ENCODE assay signal across 19 mouse cellular contexts in the genomic region with DNA sequence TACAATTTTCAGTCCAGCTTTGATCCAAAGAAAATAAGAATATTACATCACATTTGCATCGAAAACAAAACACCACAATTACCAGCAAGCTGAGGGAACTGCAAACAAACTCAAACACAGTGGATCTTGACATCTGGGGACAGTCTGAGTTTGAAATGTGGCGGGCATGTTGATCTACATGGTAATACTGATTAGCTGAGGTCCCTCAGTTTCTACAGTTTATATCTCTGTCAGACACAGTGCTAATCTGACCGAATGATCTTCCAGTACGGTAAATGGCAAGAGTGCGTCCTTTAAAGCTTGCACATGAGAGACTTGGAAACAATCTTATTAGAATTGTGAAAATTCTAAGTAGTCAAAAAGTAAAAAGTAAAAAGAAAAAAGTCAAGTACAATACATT.
A peak's percentile ranks its signal among the peaks of the same experiment; 100 is the strongest.
DNase-seq lines count a peak whose midpoint lies in the region; ATAC-seq and TF ChIP-seq lines count a peak whose summit lies in the region.
"Had no signal": no experiment of that assay in that cellular context is flagged by ENCODE, and none has a peak within 500 bp of the region (broad histone marks: within the 10 kb centered on the region; RNA-seq: fewer than 3 reads in every experiment).

No protein-coding gene starts in this region.

- no peak overlapping the region for H3K9ac ChIP-seq in MEL (ENCODE audit: control insufficient read depth, low read depth, low read length, poor library complexity, severe bottlenecking)
- no peak overlapping the region for H3K9ac ChIP-seq in liver, embryonic 14.5 days (replicated peaks)
- H3K9ac ChIP-seq: embryonic facial prominence, embryonic 12.5 days; forebrain, embryonic 15.5 days; hindbrain, embryonic 13.5 days had no signal

- TF ChIP-seq POLR2A in MEL (IDR thresholded peaks at IDR 0.05; ENCODE audit: control insufficient read depth in 1 of 2, insufficient read depth in 1 of 2, low read depth in 1 of 2, low read length in 2 of 2, poor library complexity in 1 of 2), result no peak

- TF ChIP-seq CTCF in MEL (IDR thresholded peaks at IDR 0.05 in 2 of 3, conservative IDR thresholded peaks at IDR 0.05 in 1 of 3; ENCODE audit: control insufficient read depth in 1 of 3, insufficient read depth in 1 of 3, low read depth in 2 of 3, low read length in 3 of 3, poor library complexity in 1 of 3, severe bottlenecking in 1 of 3), result no peak; a peak in 1 of 6 replicates
- no peak for TF ChIP-seq CTCF in liver, embryonic 14.5 days (IDR thresholded peaks at IDR 0.05; ENCODE audit: low read depth)

- DNase-seq in MEL (ENCODE audit: low read depth, low spot score), result no peak
- peak; percentile 40 for DNase-seq in liver
- DNase-seq in liver, embryonic 14.5 days (ENCODE audit: low read depth in 3 of 3, low spot score in 3 of 3), result peak; percentile 47 to 58 (median 52)
- no peak for DNase-seq in thymus, postnatal 0 days (ENCODE audit: low spot score)
- no peak for DNase-seq in retina, embryonic 14.5 days (ENCODE audit: low spot score)
- no peak for DNase-seq in right cerebral cortex, postnatal 4 days
- DNase-seq: adrenal gland, adult 8-10 months; cerebellum, adult 11 months; cerebellum, adult 9-10 months; cerebellum, postnatal 25 days; gastrocnemius, postnatal 36 days; heart, adult 18-20 months; heart, postnatal 10 days had no signal

- TF ChIP-seq EP300 in MEL (IDR thresholded peaks at IDR 0.05; ENCODE audit: low read depth in 1 of 2, low read length in 2 of 2), result 0 out of 4 replicates have a peak, but pooled peaks of 1 of the 2 experiments have one; percentile 22
- TF ChIP-seq EP300 in liver, embryonic 14.5 days (IDR thresholded peaks at IDR 0.05; ENCODE audit: low read depth), result peak; percentile 78

- ATAC-seq in liver, embryonic 14.5 days (ENCODE audit: insufficient read depth), result peak; percentile 70
- ATAC-seq in megakaryocyte progenitor cell, adult 5-6 weeks (replicated peaks; ENCODE audit: poor library complexity), result peak; percentile 45
- ATAC-seq: forebrain, embryonic 15.5 days had no signal

- H3K27ac ChIP-seq in MEL (ENCODE audit: control insufficient read depth, low read depth, low read length), result no peak overlapping the region
- H3K27ac ChIP-seq in liver, embryonic 14.5 days, result peak overlapping the region; percentile 14
- H3K27ac ChIP-seq: embryonic facial prominence, embryonic 12.5 days; forebrain, embryonic 15.5 days; heart, embryonic 10.5 days; hindbrain, embryonic 13.5 days had no signal

- peak overlapping the region; percentile 39 for H3K4me2 ChIP-seq in liver, embryonic 14.5 days (ENCODE audit: low read depth)
- H3K4me2 ChIP-seq: embryonic facial prominence, embryonic 12.5 days; forebrain, embryonic 15.5 days; hindbrain, embryonic 13.5 days had no signal

- whole genome bisulfite sequencing in liver, embryonic 14.5 days (ENCODE audit: insufficient replicate concordance), result 21% methylated on average over 5 of the region's 5 CpGs

- no peaks in the 10 kb centered on the region for H3K27me3 ChIP-seq in MEL (ENCODE audit: control insufficient read depth in 1 of 2, insufficient read depth in 2 of 2, low read length in 2 of 2)
- H3K27me3 ChIP-seq in liver, embryonic 14.5 days (ENCODE audit: control insufficient read depth, insufficient read depth, low read length), result no peaks in the 10 kb centered on the region
- H3K27me3 ChIP-seq: CH12.LX; embryonic facial prominence, embryonic 12.5 days; forebrain, embryonic 15.5 days; hindbrain, embryonic 13.5 days had no signal

- no peaks in the 10 kb centered on the region for H3K9me3 ChIP-seq in MEL (replicated peaks; ENCODE audit: insufficient read depth, low read length)
- no peaks in the 10 kb centered on the region for H3K9me3 ChIP-seq in liver, embryonic 14.5 days (ENCODE audit: control insufficient read depth, low read length)
- H3K9me3 ChIP-seq: embryonic facial prominence, embryonic 12.5 days; forebrain, embryonic 15.5 days; heart, embryonic 10.5 days; hindbrain, embryonic 13.5 days had no signal

- peaks cover 7 to 10% of the 10 kb centered on the region in 2 experiments for H3K4me1 ChIP-seq in MEL (ENCODE audit: control insufficient read depth in 1 of 2, insufficient read depth in 2 of 2, low read length in 2 of 2)
- peaks cover 25% of the 10 kb centered on the region in 2 experiments for H3K4me1 ChIP-seq in liver, embryonic 14.5 days (replicated peaks; ENCODE audit: control insufficient read depth in 2 of 2, insufficient read depth in 2 of 2, low read length in 1 of 2)
- H3K4me1 ChIP-seq: embryonic facial prominence, embryonic 12.5 days; forebrain, embryonic 15.5 days; heart, embryonic 10.5 days; hindbrain, embryonic 13.5 days had no signal

- peaks cover 0 to 7% of the 10 kb centered on the region in 2 experiments; a peak in 2 of 4 replicates for H3K36me3 ChIP-seq in MEL (ENCODE audit: control insufficient read depth in 1 of 2, insufficient read depth in 2 of 2, low read length in 2 of 2)
- peaks cover 43% of the 10 kb centered on the region for H3K36me3 ChIP-seq in liver, embryonic 14.5 days (replicated peaks; ENCODE audit: control insufficient read depth, insufficient read depth, low read depth)

- no peaks in the 10 kb centered on the region for H3K79me2 ChIP-seq in MEL (ENCODE audit: control insufficient read depth, insufficient read depth, low read length, poor library complexity)

- no peak for TF ChIP-seq RAD21 in MEL (IDR thresholded peaks at IDR 0.05; ENCODE audit: low read depth, low read length)

- no peak overlapping the region for H3K4me3 ChIP-seq in MEL (ENCODE audit: control insufficient read depth in 1 of 2, insufficient read depth in 1 of 2, low read depth in 2 of 2, low read length in 2 of 2)
- H3K4me3 ChIP-seq in liver, embryonic 14.5 days (ENCODE audit: insufficient read depth in 1 of 2, low read depth in 2 of 2, low read length in 2 of 2), result no peak overlapping the region
- H3K4me3 ChIP-seq: embryonic facial prominence, embryonic 12.5 days; forebrain, embryonic 15.5 days; heart, embryonic 10.5 days; hindbrain, embryonic 13.5 days had no signal

TF ChIP-seq in MEL, 35 proteins besides CTCF, POLR2A, EP300 and RAD21:
- no peak for TF ChIP-seq POLR2AphosphoS5 (IDR thresholded peaks at IDR 0.05; ENCODE audit: borderline replicate concordance, low read depth, low read length)
- TF ChIP-seq GATA1 (IDR thresholded peaks at IDR 0.05; ENCODE audit: low read depth, low read length), result 0 out of 2 replicates have a peak, but pooled peaks have one; percentile 27
- TF ChIP-seq CHD1 (IDR thresholded peaks at IDR 0.05; ENCODE audit: low read depth, low read length), result no peak
- 0 out of 2 replicates have a peak, but pooled peaks have one; percentile 18 for TF ChIP-seq SIN3A (IDR thresholded peaks at IDR 0.05; ENCODE audit: low read length)

Comparison
In these comparisons a context has a peak if more than half of its experiments do, and no peak if none do; other contexts are left out.
1. DNase-seq: peak in liver (single experiment) and liver, embryonic 14.5 days (3 of 3); none in MEL (single experiment), thymus, postnatal 0 days (single experiment), retina, embryonic 14.5 days (single experiment) and right cerebral cortex, postnatal 4 days (single experiment).